Mouse (Mus musculus) urinary bladder, postnatal 10 days (tissue): ENCODE results near the gene Wdr31.
A peak's percentile ranks its signal among the peaks of the same experiment; 100 is the strongest.

ENCODE experiments used
- DNase-seq: peaks from one replicate; pipeline ENCODE4 v3.0.0; 2022; ENCODE audit warnings: low spot score

Gene Wdr31

GRCm38 (mm10) chr4:62439793-62440192 is 30.9 kb downstream of the Wdr31 start:
- no peak for DNase-seq

- no peak for DNase-seq
Measured at GRCm38 (mm10) chr4:62437871-62438270, 32.8 kb downstream of the Wdr31 start.

GRCm38 (mm10) chr4:62437256-62437778 is 33.4 kb downstream of the Wdr31 start:
- no peak for DNase-seq

GRCm38 (mm10) chr4:62435081-62435480 is 35.6 kb downstream of the Wdr31 start, which contains the start of gene Rnf183:
Rnf183 (minus strand) TSS chr4:62435252.
- no peak for DNase-seq

GRCm38 (mm10) chr4:62433939-62434870 is 36.5 kb downstream of the Wdr31 start:
- no peak for DNase-seq

GRCm38 (mm10) chr4:62431522-62431921 is 39.2 kb downstream of the Wdr31 start:
- DNase-seq: no peak

GRCm38 (mm10) chr4:62430678-62431077 is 40.0 kb downstream of the Wdr31 start:
- no peak for DNase-seq

GRCm38 (mm10) chr4:62429616-62430015 is 41.1 kb downstream of the Wdr31 start:
- no peak for DNase-seq

GRCm38 (mm10) chr4:62427978-62428758 is 42.5 kb downstream of the Wdr31 start:
- DNase-seq: no peak

- no peak for DNase-seq
Measured at GRCm38 (mm10) chr4:62425891-62426290, 44.8 kb downstream of the Wdr31 start.

- DNase-seq: no peak
Measured at GRCm38 (mm10) chr4:62419091-62419490, 51.6 kb downstream of the Wdr31 start.

GRCm38 (mm10) chr4:62418448-62418847 is 52.2 kb downstream of the Wdr31 start:
- DNase-seq: no peak

GRCm38 (mm10) chr4:62411606-62412005 is 59.1 kb downstream of the Wdr31 start:
- no peak for DNase-seq

- no peak for DNase-seq
Measured at GRCm38 (mm10) chr4:62410325-62410724, 60.4 kb downstream of the Wdr31 start.

GRCm38 (mm10) chr4:62409615-62410014 is 61.1 kb downstream of the Wdr31 start:
- no peak for DNase-seq

- peak; percentile 85 for DNase-seq
Measured at GRCm38 (mm10) chr4:62408601-62409282, 62.0 kb downstream of the Wdr31 start, which contains the start of the genes Cdc26 and Prpf4. Cdc26 (minus strand) TSS chr4:62408642. Prpf4 (plus strand) TSS chr4:62408797.

GRCm38 (mm10) chr4:62407730-62408582 is 62.7 kb downstream of the Wdr31 start:
- no peak for DNase-seq

GRCm38 (mm10) chr4:62406133-62406532 is 64.6 kb downstream of the Wdr31 start:
- DNase-seq: no peak

GRCm38 (mm10) chr4:62398956-62399355 is 71.7 kb downstream of the Wdr31 start:
- DNase-seq: no peak
